Mouse (Mus musculus) cerebellum, postnatal 4 days (tissue): ENCODE data around the gene Mtfr1l.

Experiments used
- DNase-seq, 2 experiments: peaks; one replicate each; pipeline ENCODE4 v3.0.0; 2022; ENCODE audit warnings: low spot score in 2 of 2, mixed read lengths in 1 of 2

Mtfr1l gene

DNA sequence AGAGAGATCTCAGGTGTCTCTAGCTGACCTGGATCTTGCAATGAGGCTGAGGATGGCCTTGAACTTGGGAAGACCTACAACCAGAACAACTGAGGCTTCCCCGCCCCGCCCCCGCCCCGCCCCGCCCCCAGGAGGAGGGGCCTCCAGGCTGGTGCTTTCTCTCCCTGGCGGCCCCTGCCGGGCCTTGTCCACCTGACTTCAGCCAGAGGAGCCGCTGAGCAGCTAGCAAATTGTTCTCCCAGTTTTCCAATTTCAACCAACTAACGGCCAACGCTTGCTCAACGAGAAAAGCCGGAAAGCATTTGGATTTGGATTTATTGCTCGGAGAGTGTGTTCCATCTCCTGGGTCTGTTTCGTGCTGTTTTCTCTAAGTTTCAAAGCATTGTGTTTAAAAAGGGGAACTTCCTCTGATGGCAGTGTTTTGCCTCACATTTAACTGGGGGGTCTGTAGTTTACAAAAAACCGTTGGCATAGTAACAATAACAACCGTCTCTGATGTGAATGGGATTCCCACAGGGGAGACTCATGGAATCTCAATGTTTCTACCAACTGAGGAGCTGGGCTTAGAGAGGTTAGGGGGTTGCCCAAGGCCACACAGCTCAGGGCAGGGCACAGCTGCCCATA is 22.6 kb upstream of the Mtfr1l start:
- no peak for DNase-seq

DNA sequence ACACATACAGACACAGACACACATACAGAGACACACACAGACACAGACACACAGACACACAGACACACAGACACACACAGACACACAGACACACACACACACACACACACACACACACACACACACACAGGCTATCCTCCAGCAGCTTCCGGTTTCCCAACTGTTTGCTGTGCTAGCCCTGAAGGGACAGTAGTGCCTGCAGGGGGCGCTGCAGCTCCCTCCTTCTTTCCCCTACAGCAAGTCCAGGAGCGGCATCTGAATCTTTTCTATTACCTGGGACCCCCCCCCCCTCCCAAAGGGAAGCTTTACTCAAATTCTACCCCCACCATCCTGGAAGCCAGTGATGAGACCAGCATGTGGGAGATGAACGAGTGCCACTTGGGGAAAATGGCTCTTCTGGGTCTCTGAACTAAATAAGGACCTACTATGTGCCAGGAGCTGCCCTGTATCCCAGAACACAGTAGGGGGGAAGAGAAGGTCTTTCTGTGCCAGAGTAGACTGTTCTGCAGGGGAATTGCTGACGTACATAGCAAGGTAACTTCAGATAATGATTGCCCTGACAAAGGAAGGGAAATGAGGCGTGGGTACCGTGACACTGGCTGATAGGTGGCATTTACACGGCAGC is 20.9 kb upstream of the Mtfr1l start:
- DNase-seq: peak in 1 of 2 experiments; percentile 64

DNA sequence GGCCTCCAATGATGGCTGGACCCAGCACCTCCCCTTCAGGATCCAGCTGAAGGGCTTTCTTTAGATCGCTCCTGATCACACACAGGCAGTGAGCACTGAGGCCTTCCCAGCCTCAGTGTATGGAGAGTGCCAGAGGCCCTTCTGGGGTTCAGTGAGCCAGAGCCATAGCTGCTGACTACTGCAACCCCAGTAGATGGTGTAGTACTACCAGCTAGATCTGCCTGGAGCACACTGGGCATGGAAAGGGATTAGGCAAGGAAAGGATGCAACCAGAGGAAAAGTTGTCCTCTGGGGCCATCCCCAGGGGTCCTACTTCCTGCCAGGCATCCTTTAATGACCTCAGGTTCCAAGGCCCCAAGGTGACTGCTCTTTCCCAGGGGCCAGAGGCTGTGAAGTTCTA is 18.4 kb upstream of the Mtfr1l start:
- DNase-seq: no peak

DNA sequence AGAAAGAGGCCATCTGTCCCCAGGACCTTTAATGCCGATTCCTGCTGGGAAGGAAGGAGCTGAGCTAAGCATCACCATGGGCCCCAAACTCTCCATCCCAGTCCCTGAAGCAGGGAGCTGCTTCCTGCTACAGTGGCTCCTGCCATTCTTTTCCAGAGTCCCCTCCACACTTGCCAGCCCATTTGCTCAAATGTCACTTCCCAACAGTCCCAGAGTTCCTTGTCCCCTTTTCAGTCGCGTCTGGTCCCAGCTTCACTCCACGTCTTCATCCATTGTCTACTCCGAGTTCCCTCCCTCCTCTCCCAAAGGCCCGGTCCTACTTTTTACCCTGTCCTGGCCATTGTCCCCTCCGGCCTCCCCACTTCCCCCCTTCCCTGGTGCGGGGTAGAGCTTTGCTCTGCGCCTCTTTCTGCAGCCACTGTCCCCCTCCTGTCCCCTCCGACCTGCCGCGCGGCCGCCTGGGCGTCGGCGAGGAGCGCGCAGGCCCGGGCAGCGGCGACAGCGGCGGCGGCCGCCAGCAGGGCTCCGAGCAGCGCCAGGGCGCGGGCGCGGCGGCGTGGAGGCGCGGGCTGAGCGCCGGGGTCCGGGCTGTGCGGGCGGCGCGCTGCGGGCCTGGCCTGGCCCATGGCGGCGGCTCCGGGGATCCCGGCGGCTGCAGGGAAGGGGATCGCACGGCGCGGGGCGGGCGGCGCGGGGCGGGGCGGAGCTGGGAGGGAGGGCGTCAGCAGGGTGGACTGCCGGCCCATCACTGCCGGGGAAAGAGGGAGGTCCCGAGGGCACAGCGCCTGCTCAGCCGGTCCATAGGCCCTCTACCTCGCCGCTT is 16.5 kb upstream of the Mtfr1l start, which contains the start of gene Selenon:
Selenon (minus strand) TSS at position 673 of the 823 bp plus-strand sequence.
- peak in 1 of 2 experiments; percentile 65 for DNase-seq

GRCm38 (mm10) chr4:134549899-134550298 is 14.7 kb upstream of the Mtfr1l start:
- DNase-seq: no peak

- DNase-seq: no peak
Measured at GRCm38 (mm10) chr4:134548169-134548938, 13.2 kb upstream of the Mtfr1l start.

DNA sequence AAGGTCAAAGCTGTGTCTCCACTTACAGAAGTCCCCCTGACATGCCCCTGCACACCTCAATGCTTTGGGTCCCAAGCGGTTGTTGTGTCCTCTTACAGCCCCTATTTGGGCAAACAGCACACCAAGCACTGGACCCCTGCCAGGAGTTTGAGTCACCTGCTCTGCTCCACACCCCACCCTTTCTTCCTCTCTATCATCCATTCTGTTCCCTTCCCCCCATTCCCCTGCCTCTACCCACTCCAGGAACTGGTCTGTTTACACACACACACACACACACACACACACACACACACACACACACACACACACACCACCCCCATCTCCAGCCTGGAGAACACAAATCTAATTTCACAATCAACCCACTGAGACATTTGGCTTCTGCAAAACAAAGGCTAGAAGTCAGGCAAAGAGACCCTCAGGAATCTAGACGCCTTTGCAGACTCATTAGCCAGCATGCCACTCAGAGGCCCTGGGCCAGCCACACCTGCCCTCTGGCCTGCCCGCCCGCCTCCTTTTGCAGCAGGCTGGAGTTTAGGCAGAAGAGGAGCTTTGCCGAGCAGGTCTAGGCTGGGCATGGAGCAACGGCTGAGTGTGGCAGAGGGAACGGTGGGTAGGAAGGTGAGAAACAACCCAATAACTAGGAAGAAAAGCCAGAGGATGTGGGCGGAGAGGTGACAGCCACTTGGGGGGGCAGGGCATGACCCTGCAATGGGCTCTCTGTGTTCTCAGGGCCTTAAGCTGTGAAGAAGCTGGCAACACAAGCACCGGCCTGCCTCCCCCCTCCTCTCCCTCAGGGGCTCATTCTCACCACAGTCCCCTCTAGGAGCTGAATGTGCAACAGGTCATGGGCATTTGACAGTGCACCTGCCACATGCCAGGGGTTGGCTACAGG is 11.9 kb upstream of the Mtfr1l start:
- no peak for DNase-seq

- peak; percentile 98 for DNase-seq
Measured at GRCm38 (mm10) chr4:134543261-134543660, 8.1 kb upstream of the Mtfr1l start.

DNA sequence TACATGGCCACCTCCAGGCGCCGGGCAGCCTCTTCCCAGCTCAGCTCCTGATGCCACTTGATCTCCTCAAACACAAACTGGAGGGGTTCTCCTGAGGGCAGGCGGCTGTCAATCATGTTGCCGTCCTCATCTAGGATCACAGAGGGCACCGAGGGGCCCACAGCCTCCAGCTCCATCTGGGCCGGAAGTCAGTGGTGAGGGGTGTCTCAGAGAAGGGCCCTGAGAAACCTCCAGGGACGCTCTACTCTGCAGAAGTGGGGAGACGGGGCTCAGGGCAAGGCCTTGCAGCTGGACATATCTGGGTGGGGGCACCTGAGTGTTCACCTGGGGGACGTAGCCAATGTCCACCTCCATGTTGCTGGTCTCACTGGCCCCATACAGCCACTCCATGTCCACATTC is 7.5 kb upstream of the Mtfr1l start:
- no peak for DNase-seq

- DNase-seq: no peak
Measured at GRCm38 (mm10) chr4:134538997-134539580, 3.9 kb upstream of the Mtfr1l start.

DNA sequence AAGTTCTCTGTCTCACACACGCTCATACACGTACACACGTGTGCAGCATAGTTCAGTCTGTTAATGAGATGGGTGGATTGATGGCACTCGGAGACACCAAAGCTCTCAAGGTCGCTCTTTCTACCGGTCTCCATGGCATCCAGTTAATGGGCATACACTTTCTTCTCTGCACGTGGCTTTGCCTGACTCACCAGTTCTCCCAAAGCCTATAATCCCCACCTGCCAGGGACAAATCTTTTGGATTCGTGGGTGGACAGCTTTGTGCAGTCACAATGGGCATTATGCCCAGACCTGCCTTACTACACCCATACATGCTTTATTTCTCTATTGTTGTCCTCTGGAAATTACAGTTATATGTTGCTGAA is 582 bp upstream of the Mtfr1l start:
- DNase-seq: no peak

DNA sequence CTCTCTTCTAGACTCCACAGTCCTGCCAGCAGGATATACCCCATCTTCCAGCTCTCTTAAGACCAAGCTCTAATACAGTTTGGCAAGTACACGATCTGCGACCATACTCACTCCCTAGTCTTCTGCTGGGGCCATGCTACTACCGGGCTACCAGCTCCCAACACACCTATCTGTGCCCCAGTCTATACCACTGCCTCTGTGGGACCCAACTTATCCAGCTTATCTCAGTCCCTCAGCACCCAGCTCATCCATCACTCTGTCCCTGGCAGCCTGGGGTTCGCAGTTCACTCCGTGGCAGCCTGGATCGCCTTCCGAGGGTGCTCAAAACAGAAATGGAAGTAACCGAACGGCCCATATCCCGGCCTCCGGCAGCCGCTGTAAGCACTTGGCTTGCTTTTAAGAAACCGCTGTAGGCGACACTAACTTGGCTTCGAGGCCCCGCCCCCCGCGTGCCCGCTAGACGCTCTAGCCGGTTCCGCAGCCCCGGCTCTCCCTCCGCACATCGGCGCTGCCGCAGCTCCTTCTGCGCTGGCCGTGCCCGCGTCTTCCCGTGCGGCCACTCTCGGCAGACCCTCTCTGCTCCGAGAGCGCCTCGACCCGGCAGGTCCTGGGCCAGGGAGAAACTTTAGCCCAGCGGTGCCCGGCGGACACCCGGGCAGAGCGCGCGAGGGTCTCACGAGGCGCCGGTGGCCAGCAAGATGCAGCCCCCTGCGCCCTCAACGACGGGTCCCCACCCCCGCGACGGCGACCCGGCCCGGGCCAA is 882 bp downstream of the Mtfr1l start:
- peak in 1 of 2 experiments; percentile 54 for DNase-seq

DNA sequence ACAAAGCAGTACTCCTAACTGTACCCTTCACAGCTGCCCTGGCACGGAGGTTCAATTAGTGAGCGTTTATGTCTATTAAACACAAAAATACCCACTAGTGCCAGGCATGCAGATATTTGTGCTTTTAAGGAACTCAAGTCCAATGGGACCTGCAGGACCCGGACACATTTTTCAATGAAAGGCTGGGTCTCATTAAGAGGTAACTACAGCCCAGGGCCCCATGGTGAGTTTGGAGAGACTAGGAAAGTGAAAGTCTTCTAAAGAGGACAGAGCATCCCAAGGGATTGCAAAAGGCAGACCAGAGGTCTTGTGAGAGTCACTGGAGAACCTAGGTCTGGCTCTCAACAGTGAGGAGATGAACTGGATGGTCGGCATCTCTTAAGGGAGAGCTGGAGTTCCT is 1.8 kb downstream of the Mtfr1l start:
- DNase-seq: no peak

DNA sequence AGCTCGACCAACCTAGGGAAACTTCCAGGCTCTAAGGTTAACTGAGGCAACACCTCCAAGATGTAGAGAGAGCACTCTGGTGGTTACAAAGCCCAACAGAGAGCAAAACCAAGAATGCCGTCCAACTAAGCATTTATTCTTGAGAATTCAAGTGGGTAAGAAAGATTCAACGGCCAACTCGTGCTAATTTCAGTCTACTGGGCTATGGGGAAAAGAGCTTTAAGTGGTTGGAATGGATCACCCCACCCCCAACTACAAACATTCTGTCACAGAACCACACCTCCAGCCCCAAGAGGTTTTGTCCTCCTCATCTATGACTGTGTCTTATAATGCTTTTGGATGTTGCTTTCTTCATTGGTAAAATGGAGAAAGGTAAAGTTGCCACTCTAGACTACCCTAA is 2.3 kb downstream of the Mtfr1l start:
- DNase-seq: no peak

GRCm38 (mm10) chr4:134526220-134526619 is 9.0 kb downstream of the Mtfr1l start:
- DNase-seq: no peak

GRCm38 (mm10) chr4:134525806-134526205 is 9.4 kb downstream of the Mtfr1l start:
- no peak for DNase-seq

GRCm38 (mm10) chr4:134523447-134523846 is 11.7 kb downstream of the Mtfr1l start:
- no peak for DNase-seq

- DNase-seq: no peak
Measured at GRCm38 (mm10) chr4:134519281-134519680, 15.9 kb downstream of the Mtfr1l start.

DNA sequence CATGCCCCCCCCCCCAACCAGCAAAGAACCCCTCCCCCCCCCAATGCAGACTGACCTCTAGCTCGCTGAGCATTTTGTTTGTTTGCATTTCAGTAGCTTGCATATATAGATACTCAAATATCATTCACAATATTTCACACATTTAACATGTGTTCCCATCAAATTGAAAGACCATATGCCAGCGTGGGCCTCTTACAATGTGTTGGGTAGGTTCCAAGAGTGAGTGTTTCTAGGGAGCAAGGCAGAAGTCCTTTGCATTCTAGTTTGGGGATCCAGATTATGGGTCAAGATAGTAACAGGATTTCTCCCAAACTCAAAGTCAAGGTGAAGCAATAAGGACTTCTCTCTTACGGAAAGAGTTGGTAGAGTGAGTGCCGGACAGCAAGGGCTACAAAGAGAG is 16.6 kb downstream of the Mtfr1l start:
- DNase-seq: no peak

DNA sequence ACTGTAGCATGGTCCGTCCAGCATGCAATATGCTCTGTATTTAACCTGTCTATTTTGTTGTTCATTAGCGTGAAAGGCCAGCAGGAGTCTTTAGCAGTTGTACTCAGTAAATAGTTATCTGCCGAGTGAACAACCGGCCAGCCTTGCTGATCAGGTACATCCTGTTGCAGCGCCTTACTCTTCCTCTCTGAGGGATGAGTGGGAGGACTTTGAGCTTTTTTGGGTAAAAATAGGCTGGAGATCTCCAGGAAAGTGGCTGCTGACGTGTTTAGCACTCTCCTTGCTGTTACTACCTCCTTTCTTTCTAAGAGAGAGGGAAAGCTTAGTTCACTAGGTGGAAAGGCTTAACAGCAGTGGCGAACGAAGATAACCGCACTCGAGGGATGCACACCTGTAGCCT is 17.5 kb downstream of the Mtfr1l start:
- DNase-seq: no peak
